Mouse (Mus musculus) midbrain, postnatal 0 days (tissue): Measurements from ENCODE around the gene Awat2. TPM values are rescaled to one million over a fixed set of nuclear protein-coding genes. Genes with fewer than 3 reads are reported as not detected.
A peak's percentile ranks its signal among the peaks of the same experiment; 100 is the strongest.
"Not testable (repeated sequence)": the region's sequence is repeated elsewhere in the genome, so short reads cannot be mapped to it uniquely, and the experiment has no call there.

Source experiments
- ATAC-seq: fragments of 200-750 bp; cut with Nextera tagmentation; 2 replicates; pipeline ENCODE4 v1.8.0; 2017; ENCODE audit warnings: moderate number of reproducible peaks, mild to moderate bottlenecking, moderate TSS enrichment, moderate library complexity; ENCODE audit not compliant: low FRiP score
- DNase-seq: peaks from one replicate; pipeline ENCODE4 v3.0.0-alpha.2; 2015; ENCODE audit warnings: low spot score
- H3K27ac ChIP-seq: fragments of 300-500 bp; sonication (generic); 2 replicates; pipeline ENCODE4 v1.5.1; 2014; ENCODE audit warnings: low read depth, mild to moderate bottlenecking, low read length, mixed read lengths
- H3K27me3 ChIP-seq: fragments of 300-500 bp; sonication (generic); 2 replicates; pipeline ENCODE4 v1.6.1; 2014; ENCODE audit warnings: low read length, control low read depth, mixed read lengths; ENCODE audit not compliant: insufficient read depth
- H3K36me3 ChIP-seq: fragments of 300-500 bp; sonication (generic); 2 replicates; pipeline ENCODE4 v1.6.1; 2014; ENCODE audit warnings: low read length, control low read depth, mixed read lengths; ENCODE audit not compliant: insufficient read depth
- H3K4me1 ChIP-seq: fragments of 300-500 bp; sonication (generic); 2 replicates; pipeline ENCODE4 v1.6.1; 2014; ENCODE audit warnings: mild to moderate bottlenecking, control low read depth, antibody characterized with exemption, low read length, mixed read lengths; ENCODE audit not compliant: insufficient read depth
- H3K4me2 ChIP-seq: fragments of 300-500 bp; sonication (generic); 2 replicates; pipeline ENCODE4 v1.6.1; 2014; ENCODE audit warnings: low read depth, mild to moderate bottlenecking, low read length, mixed read lengths; ENCODE audit not compliant: poor library complexity, severe bottlenecking
- H3K4me3 ChIP-seq: fragments of 300-500 bp; sonication (generic); 2 replicates; pipeline ENCODE4 v1.5.1; 2014; ENCODE audit warnings: low read depth, mild to moderate bottlenecking, low read length, moderate library complexity
- H3K9ac ChIP-seq: fragments of 300-500 bp; sonication (generic); replicated peaks from 2 replicates; pipeline ENCODE4 v1.6.1; 2014; ENCODE audit warnings: mild to moderate bottlenecking, low read length, moderate library complexity, mixed read lengths; ENCODE audit not compliant: poor library complexity, severe bottlenecking
- H3K9me3 ChIP-seq: fragments of 300-500 bp; sonication (generic); 2 replicates; pipeline ENCODE4 v1.6.1; 2016; ENCODE audit warnings: low read length, control low read depth
- CTCF ChIP-seq: IDR thresholded peaks from 2 replicates; pipeline ENCODE4 v1.5.1; 2016; ENCODE audit warnings: antibody characterized with exemption, mild to moderate bottlenecking
- WGBS: fragments of 180-500 bp; shearing (Covaris S2); extraction: QIAGEN DNeasy Blood & Tissue Kit; methylation state at CpG from one replicate; pipeline ENCODE4 v1.1.7; 2014; 5-methylcytosine and 5-hydroxymethylcytosine counted together
- polyA plus RNA-seq: library from polyadenylated mRNA; unstranded; fragments of >200 nt; fragmentation: Nextera tagmentation; extraction: Ambion mirVana; gene quantifications from 2 replicates; pipeline ENCODE4 v1.2.1, GENCODE M21; 2015
- total RNA-seq: library from RNA; depleted of rRNA; stranded (reverse); fragments of >200 nt; gene quantifications from 2 replicates; pipeline ENCODE4 v1.2.3, GENCODE M21; 2014; rRNA removed

Gene Awat2
- total RNA-seq (not detected in 2 replicates), polyA plus RNA-seq (0.10 TPM in 1 of 2 replicates, not detected in the other)

GRCm38 (mm10) chrX:100442617-100443016 is at the start of gene Awat2:
TSS of gene Awat2 (minus strand) at chrX:100442717.
- not testable (repeated sequence) for H3K9me3 ChIP-seq, H3K27ac ChIP-seq, DNase-seq, H3K4me1 ChIP-seq, H3K9ac ChIP-seq, H3K4me3 ChIP-seq, H3K36me3 ChIP-seq, H3K4me2 ChIP-seq, H3K27me3 ChIP-seq, ATAC-seq
- 69% methylated on average over 2 of the region's 2 CpGs for WGBS

- no peak overlapping the region for H3K4me3 ChIP-seq
- no peaks in the 10 kb centered on the region; the same call in 1 of the 2 replicates for H3K27me3 ChIP-seq
- TF ChIP-seq CTCF: peak; percentile 80
- H3K36me3 ChIP-seq: no peaks in the 10 kb centered on the region
- no peak overlapping the region for H3K4me2 ChIP-seq
- no peak overlapping the region for H3K9ac ChIP-seq
- no peaks in the 10 kb centered on the region for H3K4me1 ChIP-seq
- ATAC-seq (0 out of 2 replicates have a peak, but pooled peaks have one; percentile 75), DNase-seq (peak; percentile 69)
- no peak overlapping the region for H3K27ac ChIP-seq
- H3K9me3 ChIP-seq: no peaks in the 10 kb centered on the region
- WGBS: 27% methylated on average over 3 of the region's 3 CpGs
Observed at GRCm38 (mm10) chrX:100480317-100480716, 37.8 kb upstream of the Awat2 start.

GRCm38 (mm10) chrX:100475569-100476223 is 33.2 kb upstream of the Awat2 start:
- no peaks in the 10 kb centered on the region for H3K9me3 ChIP-seq
- ATAC-seq (no peak), DNase-seq (no peak)
- no peaks in the 10 kb centered on the region; the same call in 1 of the 2 replicates for H3K27me3 ChIP-seq
- no peak overlapping the region for H3K4me3 ChIP-seq
- no peak overlapping the region for H3K4me2 ChIP-seq
- H3K4me1 ChIP-seq: no peaks in the 10 kb centered on the region
- 71% methylated on average over 4 of the region's 4 CpGs for WGBS
- no peak overlapping the region for H3K27ac ChIP-seq
- no peak for TF ChIP-seq CTCF
- no peak overlapping the region for H3K9ac ChIP-seq
- H3K36me3 ChIP-seq: no peaks in the 10 kb centered on the region

- no peak for TF ChIP-seq CTCF
- Histone ChIP-seq H3K9me3 (no peaks in the 10 kb centered on the region), H3K4me1 (no peaks in the 10 kb centered on the region), H3K27me3 (peaks cover 14% of the 10 kb centered on the region; the same call in 1 of the 2 replicates), H3K9ac (no peak overlapping the region), H3K4me2 (no peak overlapping the region), H3K4me3 (no peak overlapping the region), H3K36me3 (no peaks in the 10 kb centered on the region), H3K27ac (no peak overlapping the region)
- ATAC-seq: no peak
- WGBS: 89% methylated on average over 3 of the region's 3 CpGs
- no peak for DNase-seq
Observed at GRCm38 (mm10) chrX:100471491-100471890, 29.0 kb upstream of the Awat2 start.

GRCm38 (mm10) chrX:100470126-100470525 is 27.6 kb upstream of the Awat2 start:
- H3K4me1 ChIP-seq: no peaks in the 10 kb centered on the region
- TF ChIP-seq CTCF: no peak
- no peaks in the 10 kb centered on the region for H3K36me3 ChIP-seq
- no peak overlapping the region for H3K27ac ChIP-seq
- H3K4me2 ChIP-seq: no peak overlapping the region
- H3K27me3 ChIP-seq: peaks cover 14% of the 10 kb centered on the region; the same call in 1 of the 2 replicates
- no peak overlapping the region for H3K9ac ChIP-seq
- ATAC-seq (no peak), DNase-seq (no peak)
- H3K9me3 ChIP-seq: no peaks in the 10 kb centered on the region
- WGBS: 81% methylated on average over 3 of the region's 3 CpGs
- no peak overlapping the region for H3K4me3 ChIP-seq

GRCm38 (mm10) chrX:100468047-100468446 is 25.5 kb upstream of the Awat2 start:
- no peak for DNase-seq
- Histone ChIP-seq H3K9ac (no peak overlapping the region), H3K9me3 (no peaks in the 10 kb centered on the region), H3K4me1 (no peaks in the 10 kb centered on the region), H3K27me3 (0 out of 2 replicates have a peak, but pooled peaks cover 14% of the 10 kb centered on the region), H3K4me3 (no peak overlapping the region), H3K36me3 (no peaks in the 10 kb centered on the region), H3K27ac (no peak overlapping the region), H3K4me2 (no peak overlapping the region)
- TF ChIP-seq CTCF: no peak
- no peak for ATAC-seq
- 81% methylated on average over 4 of the region's 4 CpGs for WGBS
